Mouse (Mus musculus): ENCODE data around the gene Ecpas. TPM values are rescaled to one million over a fixed set of nuclear protein-coding genes. Genes with fewer than 3 reads are reported as not detected.

Ecpas gene
- polyA plus RNA-seq, 1 experiment from 2014 or later, result 45.6 TPM

- no peak for DNase-seq (ENCODE audit: low spot score)
- H3K4me3 ChIP-seq (ENCODE audit: low read depth, low read length), result no peak overlapping the region
- 70% methylated on average over 4 of the region's 4 CpGs for WGBS
- no peak overlapping the region for H3K9ac ChIP-seq (ENCODE audit: low read length)
- H3K4me2 ChIP-seq (ENCODE audit: low read depth, severe bottlenecking), result no peak overlapping the region
- no peaks in the 10 kb centered on the region for H3K9me3 ChIP-seq (ENCODE audit: control insufficient read depth, low read length)
- ATAC-seq (ENCODE audit: insufficient number of reproducible peaks, low FRiP score, low TSS enrichment, low read depth), result no peak
- H3K27ac ChIP-seq (replicated peaks; ENCODE audit: low read depth, low read length), result no peak overlapping the region
- no peaks in the 10 kb centered on the region for H3K27me3 ChIP-seq (ENCODE audit: control insufficient read depth, insufficient read depth, low read length)
- no peaks in the 10 kb centered on the region for H3K4me1 ChIP-seq (ENCODE audit: control insufficient read depth, insufficient read depth, low read length)
- H3K36me3 ChIP-seq (ENCODE audit: control insufficient read depth, insufficient read depth, low read length), result no peaks in the 10 kb centered on the region
These were observed 15.1 kb downstream of the Ecpas start for GRCm38 (mm10) chr4:58897436-58897835.

DNA sequence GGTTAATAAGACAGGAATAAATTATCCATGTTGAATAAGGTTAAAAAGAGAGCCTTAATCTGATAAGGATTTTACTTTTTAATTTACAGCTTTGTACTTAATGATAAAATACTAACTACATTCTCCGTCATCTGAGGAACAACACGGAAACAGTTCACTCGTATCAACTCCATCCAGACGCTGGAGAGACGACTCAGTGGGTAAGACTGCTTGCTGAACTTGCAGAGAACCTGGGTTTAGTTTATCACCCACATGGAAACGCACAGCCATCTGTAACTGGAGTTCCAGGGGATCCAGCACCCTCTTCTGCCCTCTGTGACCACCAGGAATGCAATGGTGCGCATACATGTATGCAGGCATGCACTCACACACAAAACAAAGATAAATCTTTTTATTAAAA, 18.1 kb downstream of the Ecpas start:
- WGBS, result 84% methylated on average over 7 of the region's 7 CpGs
- Histone ChIP-seq H3K4me3 (ENCODE audit: low read depth, low read length) (no peak overlapping the region), H3K4me2 (ENCODE audit: low read depth, severe bottlenecking) (no peak overlapping the region), H3K27me3 (ENCODE audit: control insufficient read depth, insufficient read depth, low read length) (no peaks in the 10 kb centered on the region), H3K4me1 (ENCODE audit: control insufficient read depth, insufficient read depth, low read length) (no peaks in the 10 kb centered on the region), H3K9ac (ENCODE audit: low read length) (no peak overlapping the region), H3K9me3 (ENCODE audit: control insufficient read depth, low read length) (no peaks in the 10 kb centered on the region), H3K36me3 (ENCODE audit: control insufficient read depth, insufficient read depth, low read length) (no peaks in the 10 kb centered on the region), H3K27ac (replicated peaks; ENCODE audit: low read depth, low read length) (no peak overlapping the region)
- ATAC-seq (ENCODE audit: insufficient number of reproducible peaks, low FRiP score, low TSS enrichment, low read depth), result no peak
- no peak for DNase-seq (ENCODE audit: low spot score)

DNA sequence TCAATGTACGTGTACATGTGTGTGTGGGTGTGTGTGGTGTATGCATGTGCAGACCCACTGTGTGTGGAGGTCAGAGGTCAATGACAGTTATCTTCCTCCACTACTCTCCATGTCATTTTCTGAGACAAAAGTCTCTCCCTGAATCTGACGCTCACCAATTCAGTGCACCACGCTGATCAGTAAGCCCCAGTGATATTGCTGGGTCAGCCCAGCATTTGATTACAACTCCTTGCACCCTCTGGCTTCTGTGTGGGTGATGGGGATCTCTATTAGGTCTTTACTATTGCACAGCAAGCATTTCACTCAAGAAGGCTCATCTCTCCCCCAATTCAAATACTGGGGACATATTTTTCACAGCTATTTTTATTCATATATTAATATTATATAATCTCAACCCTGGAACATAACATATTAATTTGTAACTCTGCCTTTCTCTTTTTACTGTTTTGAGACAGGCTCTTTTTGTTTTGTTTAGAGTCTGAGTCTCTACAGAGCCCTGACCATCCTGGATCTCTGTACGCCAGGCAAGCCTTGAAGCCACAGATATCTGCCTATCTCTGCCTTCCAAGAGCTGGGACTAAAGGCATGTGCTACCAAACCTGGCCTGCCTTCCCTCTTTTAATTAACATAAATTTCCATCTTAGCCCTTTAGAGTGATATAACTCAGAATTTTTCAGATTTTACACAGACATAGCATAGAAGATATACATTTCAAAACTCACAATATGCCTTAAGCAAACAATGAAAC, 22.3 kb downstream of the Ecpas start:
- DNase-seq (ENCODE audit: low spot score) (no peak), ATAC-seq (ENCODE audit: insufficient number of reproducible peaks, low FRiP score, low TSS enrichment, low read depth) (no peak)
- Histone ChIP-seq H3K9ac (ENCODE audit: low read length) (no peak overlapping the region), H3K9me3 (ENCODE audit: control insufficient read depth, low read length) (no peaks in the 10 kb centered on the region), H3K4me2 (ENCODE audit: low read depth, severe bottlenecking) (no peak overlapping the region), H3K27ac (replicated peaks; ENCODE audit: low read depth, low read length) (no peak overlapping the region), H3K4me1 (ENCODE audit: control insufficient read depth, insufficient read depth, low read length) (no peaks in the 10 kb centered on the region), H3K4me3 (ENCODE audit: low read depth, low read length) (no peak overlapping the region), H3K36me3 (ENCODE audit: control insufficient read depth, insufficient read depth, low read length) (no peaks in the 10 kb centered on the region), H3K27me3 (ENCODE audit: control insufficient read depth, insufficient read depth, low read length) (no peaks in the 10 kb centered on the region)
- WGBS, result 91% methylated on average over 4 of the region's 4 CpGs

GRCm38 (mm10) chr4:58888568-58888967, 24.0 kb downstream of the Ecpas start:
- no peak overlapping the region for H3K4me3 ChIP-seq (ENCODE audit: low read depth, low read length)
- H3K4me1 ChIP-seq (ENCODE audit: control insufficient read depth, insufficient read depth, low read length), result no peaks in the 10 kb centered on the region
- ATAC-seq (ENCODE audit: insufficient number of reproducible peaks, low FRiP score, low TSS enrichment, low read depth), result no peak
- H3K9me3 ChIP-seq (ENCODE audit: control insufficient read depth, low read length), result no peaks in the 10 kb centered on the region
- no peak overlapping the region for H3K27ac ChIP-seq (replicated peaks; ENCODE audit: low read depth, low read length)
- no peak overlapping the region for H3K9ac ChIP-seq (ENCODE audit: low read length)
- WGBS, result 95% methylated on average over 1 of the region's 1 CpGs
- no peak overlapping the region for H3K4me2 ChIP-seq (ENCODE audit: low read depth, severe bottlenecking)
- no peak for DNase-seq (ENCODE audit: low spot score)
- no peaks in the 10 kb centered on the region for H3K36me3 ChIP-seq (ENCODE audit: control insufficient read depth, insufficient read depth, low read length)
- H3K27me3 ChIP-seq (ENCODE audit: control insufficient read depth, insufficient read depth, low read length), result no peaks in the 10 kb centered on the region

GRCm38 (mm10) chr4:58887626-58888025, 24.9 kb downstream of the Ecpas start:
- H3K36me3 ChIP-seq (ENCODE audit: control insufficient read depth, insufficient read depth, low read length), result no peaks in the 10 kb centered on the region
- no peak overlapping the region for H3K27ac ChIP-seq (replicated peaks; ENCODE audit: low read depth, low read length)
- H3K27me3 ChIP-seq (ENCODE audit: control insufficient read depth, insufficient read depth, low read length), result no peaks in the 10 kb centered on the region
- H3K4me1 ChIP-seq (ENCODE audit: control insufficient read depth, insufficient read depth, low read length), result no peaks in the 10 kb centered on the region
- no peak for DNase-seq (ENCODE audit: low spot score)
- WGBS, result 93% methylated on average over 3 of the region's 3 CpGs
- no peak overlapping the region for H3K4me2 ChIP-seq (ENCODE audit: low read depth, severe bottlenecking)
- no peak overlapping the region for H3K4me3 ChIP-seq (ENCODE audit: low read depth, low read length)
- H3K9me3 ChIP-seq (ENCODE audit: control insufficient read depth, low read length), result no peaks in the 10 kb centered on the region
- no peak overlapping the region for H3K9ac ChIP-seq (ENCODE audit: low read length)
- no peak for ATAC-seq (ENCODE audit: insufficient number of reproducible peaks, low FRiP score, low TSS enrichment, low read depth)

DNA sequence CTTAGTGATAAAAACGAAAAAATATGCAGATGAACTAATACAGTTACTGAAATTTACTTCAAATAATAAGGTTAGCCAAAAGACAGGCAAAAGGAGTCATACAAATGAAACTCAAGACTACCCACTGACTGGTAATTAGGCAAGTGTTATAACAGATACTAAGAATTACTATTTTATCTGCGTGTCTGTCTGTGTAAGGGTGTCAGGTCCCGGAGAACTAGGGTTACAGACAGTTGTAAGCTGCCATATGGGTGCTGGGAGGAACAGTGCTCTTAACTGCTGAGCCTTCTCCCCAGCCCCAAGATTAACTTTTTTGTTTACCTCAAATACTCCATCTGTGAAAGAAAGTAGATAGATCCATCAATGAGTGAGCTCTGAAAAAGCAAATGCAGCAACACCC, 25.8 kb downstream of the Ecpas start:
- no peaks in the 10 kb centered on the region for H3K36me3 ChIP-seq (ENCODE audit: control insufficient read depth, insufficient read depth, low read length)
- ATAC-seq (ENCODE audit: insufficient number of reproducible peaks, low FRiP score, low TSS enrichment, low read depth), result no peak
- no peak overlapping the region for H3K4me3 ChIP-seq (ENCODE audit: low read depth, low read length)
- H3K27me3 ChIP-seq (ENCODE audit: control insufficient read depth, insufficient read depth, low read length), result no peaks in the 10 kb centered on the region
- H3K4me2 ChIP-seq (ENCODE audit: low read depth, severe bottlenecking), result no peak overlapping the region
- 89% methylated on average over 3 of the region's 3 CpGs for WGBS
- no peaks in the 10 kb centered on the region for H3K9me3 ChIP-seq (ENCODE audit: control insufficient read depth, low read length)
- DNase-seq (ENCODE audit: low spot score), result no peak
- H3K9ac ChIP-seq (ENCODE audit: low read length), result no peak overlapping the region
- no peak overlapping the region for H3K27ac ChIP-seq (replicated peaks; ENCODE audit: low read depth, low read length)
- H3K4me1 ChIP-seq (ENCODE audit: control insufficient read depth, insufficient read depth, low read length), result no peaks in the 10 kb centered on the region

GRCm38 (mm10) chr4:58885341-58885740, 27.2 kb downstream of the Ecpas start:
- H3K36me3 ChIP-seq (ENCODE audit: control insufficient read depth, insufficient read depth, low read length), result no peaks in the 10 kb centered on the region
- no peak for DNase-seq (ENCODE audit: low spot score)
- no peak for ATAC-seq (ENCODE audit: insufficient number of reproducible peaks, low FRiP score, low TSS enrichment, low read depth)
- WGBS, result 76% methylated on average over 5 of the region's 5 CpGs
- H3K9ac ChIP-seq (ENCODE audit: low read length), result no peak overlapping the region
- no peak overlapping the region for H3K4me3 ChIP-seq (ENCODE audit: low read depth, low read length)
- H3K27ac ChIP-seq (replicated peaks; ENCODE audit: low read depth, low read length), result no peak overlapping the region
- no peaks in the 10 kb centered on the region for H3K4me1 ChIP-seq (ENCODE audit: control insufficient read depth, insufficient read depth, low read length)
- H3K4me2 ChIP-seq (ENCODE audit: low read depth, severe bottlenecking), result no peak overlapping the region
- H3K27me3 ChIP-seq (ENCODE audit: control insufficient read depth, insufficient read depth, low read length), result no peaks in the 10 kb centered on the region
- H3K9me3 ChIP-seq (ENCODE audit: control insufficient read depth, low read length), result no peaks in the 10 kb centered on the region

GRCm38 (mm10) chr4:58883841-58884240, 28.7 kb downstream of the Ecpas start:
- no peak for ATAC-seq (ENCODE audit: insufficient number of reproducible peaks, low FRiP score, low TSS enrichment, low read depth)
- DNase-seq (ENCODE audit: low spot score), result no peak
- no peak overlapping the region for H3K4me3 ChIP-seq (ENCODE audit: low read depth, low read length)
- no peaks in the 10 kb centered on the region for H3K36me3 ChIP-seq (ENCODE audit: control insufficient read depth, insufficient read depth, low read length)
- 80% methylated on average over 2 of the region's 2 CpGs for WGBS
- no peak overlapping the region for H3K4me2 ChIP-seq (ENCODE audit: low read depth, severe bottlenecking)
- no peak overlapping the region for H3K9ac ChIP-seq (ENCODE audit: low read length)
- H3K9me3 ChIP-seq (ENCODE audit: control insufficient read depth, low read length), result no peaks in the 10 kb centered on the region
- H3K27me3 ChIP-seq (ENCODE audit: control insufficient read depth, insufficient read depth, low read length), result no peaks in the 10 kb centered on the region
- no peaks in the 10 kb centered on the region for H3K4me1 ChIP-seq (ENCODE audit: control insufficient read depth, insufficient read depth, low read length)
- H3K27ac ChIP-seq (replicated peaks; ENCODE audit: low read depth, low read length), result no peak overlapping the region

DNA sequence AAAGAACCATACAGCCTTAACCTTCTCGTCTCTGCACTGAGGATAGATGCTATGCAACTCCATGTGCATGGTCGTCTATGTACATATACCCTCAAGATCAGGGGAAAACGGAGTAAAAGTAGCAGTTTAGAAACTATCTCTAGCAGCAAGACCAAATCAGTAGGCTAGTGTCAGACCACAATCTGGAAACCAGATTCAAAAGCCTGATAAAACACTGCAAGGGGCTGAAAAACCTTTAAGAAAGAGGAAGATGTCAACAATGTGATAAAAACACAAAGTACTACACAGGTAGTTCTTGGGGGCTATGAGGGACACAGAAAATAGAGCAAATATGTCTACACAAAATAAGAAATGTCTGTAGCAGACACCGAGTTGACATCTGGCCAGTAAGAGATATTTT, 38.2 kb downstream of the Ecpas start:
- no peaks in the 10 kb centered on the region for H3K9me3 ChIP-seq (ENCODE audit: control insufficient read depth, low read length)
- WGBS, result 90% methylated on average over 4 of the region's 4 CpGs
- DNase-seq (ENCODE audit: low spot score) (no peak), ATAC-seq (ENCODE audit: insufficient number of reproducible peaks, low FRiP score, low TSS enrichment, low read depth) (no peak)
- 0 out of 2 replicates have a peak, but pooled peaks cover 4% of the 10 kb centered on the region for H3K36me3 ChIP-seq (ENCODE audit: control insufficient read depth, insufficient read depth, low read length)
- H3K9ac ChIP-seq (ENCODE audit: low read length), result no peak overlapping the region
- no peak overlapping the region for H3K4me3 ChIP-seq (ENCODE audit: low read depth, low read length)
- H3K27me3 ChIP-seq (ENCODE audit: control insufficient read depth, insufficient read depth, low read length), result no peaks in the 10 kb centered on the region
- H3K4me2 ChIP-seq (ENCODE audit: low read depth, severe bottlenecking), result no peak overlapping the region
- no peaks in the 10 kb centered on the region for H3K4me1 ChIP-seq (ENCODE audit: control insufficient read depth, insufficient read depth, low read length)
- H3K27ac ChIP-seq (replicated peaks; ENCODE audit: low read depth, low read length), result no peak overlapping the region
